Mouse (Mus musculus) skeletal muscle tissue, adult 2 months (tissue): ENCODE results near the gene Etv6.

Experiments used
- DNase-seq: peaks from one replicate; pipeline ENCODE4 v3.0.0-alpha.2; 2012; ENCODE audit warnings: low read depth, low spot score

The Etv6 gene

GRCm38 (mm10) chr6:134043545-134043944 is 8.0 kb downstream of the Etv6 start:
- DNase-seq: no peak

GRCm38 (mm10) chr6:134045092-134045868 is 9.8 kb downstream of the Etv6 start:
- DNase-seq: no peak

GRCm38 (mm10) chr6:134046136-134046535 is 10.6 kb downstream of the Etv6 start:
- DNase-seq: no peak

GRCm38 (mm10) chr6:134047249-134047648 is 11.7 kb downstream of the Etv6 start:
- no peak for DNase-seq

GRCm38 (mm10) chr6:134047974-134048373 is 12.5 kb downstream of the Etv6 start:
- DNase-seq: no peak

- DNase-seq: no peak
These were observed 13.5 kb downstream of the Etv6 start for GRCm38 (mm10) chr6:134048965-134049364.

GRCm38 (mm10) chr6:134050466-134050865 is 15.0 kb downstream of the Etv6 start:
- no peak for DNase-seq

- no peak for DNase-seq
These were observed 16.4 kb downstream of the Etv6 start for GRCm38 (mm10) chr6:134051950-134052349.

- no peak for DNase-seq
These were observed 17.6 kb downstream of the Etv6 start for GRCm38 (mm10) chr6:134053146-134053545.

- no peak for DNase-seq
These were observed 18.1 kb downstream of the Etv6 start for GRCm38 (mm10) chr6:134053566-134053965.

GRCm38 (mm10) chr6:134055588-134055987 is 20.1 kb downstream of the Etv6 start:
- DNase-seq: no peak

GRCm38 (mm10) chr6:134058451-134058850 is 23.0 kb downstream of the Etv6 start:
- DNase-seq: no peak

GRCm38 (mm10) chr6:134058886-134059551 is 23.5 kb downstream of the Etv6 start:
- no peak for DNase-seq

GRCm38 (mm10) chr6:134059552-134059891 is 24.0 kb downstream of the Etv6 start:
- DNase-seq: no peak

- DNase-seq: no peak
These were observed 24.5 kb downstream of the Etv6 start for GRCm38 (mm10) chr6:134060036-134060435.

GRCm38 (mm10) chr6:134060811-134061210 is 25.3 kb downstream of the Etv6 start:
- DNase-seq: no peak

- DNase-seq: peak; percentile 34
These were observed 29.7 kb downstream of the Etv6 start for GRCm38 (mm10) chr6:134065018-134065725.

GRCm38 (mm10) chr6:134066112-134066511 is 30.6 kb downstream of the Etv6 start:
- DNase-seq: no peak

GRCm38 (mm10) chr6:134066996-134067395 is 31.5 kb downstream of the Etv6 start:
- no peak for DNase-seq

- DNase-seq: no peak
These were observed 32.0 kb downstream of the Etv6 start for GRCm38 (mm10) chr6:134067536-134067935.

GRCm38 (mm10) chr6:134072439-134072838 is 36.9 kb downstream of the Etv6 start:
- DNase-seq: no peak

- no peak for DNase-seq
These were observed 37.4 kb downstream of the Etv6 start for GRCm38 (mm10) chr6:134072906-134073305.

GRCm38 (mm10) chr6:134074353-134074752 is 38.9 kb downstream of the Etv6 start:
- no peak for DNase-seq
